ENCODE assay signal across 9 mouse cellular contexts in the genomic region with DNA sequence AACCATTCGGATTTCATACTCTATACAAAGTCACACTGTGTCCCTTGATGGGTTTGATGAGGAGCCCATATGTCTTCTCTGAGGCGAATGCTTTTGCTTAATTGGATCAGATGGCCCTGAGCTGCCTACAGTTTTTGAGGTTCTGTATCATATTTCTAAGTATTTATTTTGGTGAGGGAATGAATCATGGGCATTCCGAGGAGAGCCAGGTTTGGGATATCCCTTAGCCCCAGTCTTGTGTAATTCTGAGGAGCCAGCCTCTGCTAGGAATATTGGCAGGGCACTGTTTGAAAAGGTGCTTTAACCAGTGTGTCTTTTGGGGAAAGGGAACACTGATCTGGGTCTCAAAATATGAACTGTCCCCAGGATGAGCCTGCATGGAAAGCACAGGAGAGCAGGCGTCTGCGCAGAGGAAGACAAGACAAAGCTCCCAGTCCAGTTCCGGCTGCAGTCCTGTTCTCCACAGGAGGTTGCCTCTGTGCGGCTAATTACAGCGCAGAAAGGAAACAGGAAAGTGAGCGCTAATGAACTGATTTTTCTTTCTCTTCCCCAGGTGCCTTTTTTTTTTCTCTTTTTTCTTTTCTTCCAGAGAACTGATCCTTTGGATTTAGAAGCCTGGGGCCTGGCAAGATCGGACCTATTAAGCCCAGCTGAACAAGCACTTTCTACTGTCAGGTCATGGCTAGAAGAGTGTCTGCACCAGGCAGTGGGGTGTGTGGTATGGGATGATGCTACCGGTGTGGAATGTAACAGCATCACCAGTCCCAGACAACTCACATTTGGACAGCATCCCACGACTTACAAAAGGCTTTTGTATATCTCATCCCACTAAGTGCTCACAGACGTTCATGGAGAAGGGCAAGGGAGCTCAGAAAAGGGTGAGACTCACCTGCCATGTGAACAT.
DNase-seq lines count a peak whose midpoint lies in the region; ATAC-seq and TF ChIP-seq lines count a peak whose summit lies in the region.
"Had no signal": no experiment of that assay in that cellular context is flagged by ENCODE, and none has a peak within 500 bp of the region (broad histone marks: within the 10 kb centered on the region; RNA-seq: fewer than 3 reads in every experiment).

No protein-coding gene starts in this region.

- no peak for DNase-seq in heart, postnatal 0 days (ENCODE audit: low spot score)
- no peak for DNase-seq in heart, adult 2 months
- no peak for DNase-seq in cerebellum, postnatal 36 days
- no peak for DNase-seq in adrenal gland, adult 8-10 months
- DNase-seq in urinary bladder, postnatal 25 days (ENCODE audit: low spot score) = no peak
- DNase-seq: spleen, adult 18-20 months had no signal

- no peaks in the 10 kb centered on the region for H3K79me3 ChIP-seq in C2C12 (ENCODE audit: low read depth)

- WGBS in heart, postnatal 0 days = 43% methylated on average over 13 of the region's 13 CpGs
- 39% methylated on average over 13 of the region's 13 CpGs for WGBS in heart, adult 2 months
- WGBS in embryonic facial prominence, embryonic 12.5 days = 22% methylated on average over 13 of the region's 13 CpGs
- WGBS in intestine, embryonic 15.5 days = 51% methylated on average over 13 of the region's 13 CpGs

- no peaks in the 10 kb centered on the region for H3K27me3 ChIP-seq in heart, postnatal 0 days (ENCODE audit: control insufficient read depth, insufficient read depth, low read length)
- no peaks in the 10 kb centered on the region for H3K27me3 ChIP-seq in heart, adult 2 months (ENCODE audit: control insufficient read depth, insufficient read depth, low read length)
- no peaks in the 10 kb centered on the region for H3K27me3 ChIP-seq in C2C12 (ENCODE audit: control insufficient read depth, insufficient read depth, insufficient read length)
- no peaks in the 10 kb centered on the region for H3K27me3 ChIP-seq in embryonic facial prominence, embryonic 12.5 days
- H3K27me3 ChIP-seq in intestine, embryonic 15.5 days (replicated peaks) = no peaks in the 10 kb centered on the region

- H3K4me3 ChIP-seq in heart, postnatal 0 days (ENCODE audit: low read depth, low read length) = no peak overlapping the region
- H3K4me3 ChIP-seq in heart, adult 2 months = no peak overlapping the region
- no peak overlapping the region for H3K4me3 ChIP-seq in C2C12 (ENCODE audit: insufficient read depth, poor library complexity, severe bottlenecking)
- H3K4me3 ChIP-seq in embryonic facial prominence, embryonic 12.5 days = no peak overlapping the region
- no peak overlapping the region for H3K4me3 ChIP-seq in intestine, embryonic 15.5 days (replicated peaks)

- no peaks in the 10 kb centered on the region for H3K36me3 ChIP-seq in heart, postnatal 0 days (replicated peaks; ENCODE audit: control insufficient read depth, insufficient read depth, low read length)
- H3K36me3 ChIP-seq in heart, adult 2 months (ENCODE audit: control insufficient read depth, insufficient read depth, low read length) = no peaks in the 10 kb centered on the region
- H3K36me3 ChIP-seq in C2C12 (ENCODE audit: control insufficient read depth, insufficient read depth) = peaks cover 4% of the 10 kb centered on the region
- no peaks in the 10 kb centered on the region for H3K36me3 ChIP-seq in embryonic facial prominence, embryonic 12.5 days
- H3K36me3 ChIP-seq in intestine, embryonic 15.5 days = no peaks in the 10 kb centered on the region

- H3K9me3 ChIP-seq in heart, postnatal 0 days (replicated peaks; ENCODE audit: control insufficient read depth, low read length) = no peaks in the 10 kb centered on the region
- no peaks in the 10 kb centered on the region for H3K9me3 ChIP-seq in embryonic facial prominence, embryonic 12.5 days
- no peaks in the 10 kb centered on the region for H3K9me3 ChIP-seq in intestine, embryonic 15.5 days

- no peak overlapping the region for H3K27ac ChIP-seq in heart, postnatal 0 days (ENCODE audit: low read depth)
- no peak overlapping the region for H3K27ac ChIP-seq in heart, adult 2 months
- no peak overlapping the region for H3K27ac ChIP-seq in embryonic facial prominence, embryonic 12.5 days
- 0 out of 2 replicates have a peak overlapping the region, but pooled peaks have one; percentile 51 for H3K27ac ChIP-seq in intestine, embryonic 15.5 days

- no peaks in the 10 kb centered on the region for H3K79me2 ChIP-seq in heart, adult 2 months (replicated peaks; ENCODE audit: control insufficient read depth, insufficient read depth, low read length)
- no peaks in the 10 kb centered on the region for H3K79me2 ChIP-seq in C2C12 (ENCODE audit: control insufficient read depth, insufficient read depth)

- TF ChIP-seq POLR2A in heart, adult 2 months (IDR thresholded peaks at IDR 0.05; ENCODE audit: insufficient read depth, low read depth, low read length) = no peak

- peak overlapping the region; percentile 4 for H3ac ChIP-seq in C2C12 (ENCODE audit: control insufficient read depth, insufficient read length, low read depth)

- ATAC-seq in heart, postnatal 0 days (ENCODE audit: insufficient read depth, low read depth) = peak; percentile 44
- 0 out of 2 replicates have a peak, but pooled peaks have one; percentile 43 for ATAC-seq in embryonic facial prominence, embryonic 12.5 days (ENCODE audit: insufficient number of reproducible peaks, insufficient read depth, low FRiP score, low TSS enrichment)
- ATAC-seq in intestine, embryonic 15.5 days = 0 out of 2 replicates have a peak, but pooled peaks have one; percentile 41

- H3K4me1 ChIP-seq in heart, postnatal 0 days (ENCODE audit: control insufficient read depth, insufficient read depth) = no peaks in the 10 kb centered on the region
- 0 out of 2 replicates have a peak, but pooled peaks cover 1% of the 10 kb centered on the region for H3K4me1 ChIP-seq in heart, adult 2 months (ENCODE audit: control insufficient read depth, insufficient read depth, low read length)
- H3K4me1 ChIP-seq in embryonic facial prominence, embryonic 12.5 days = peaks cover 22% of the 10 kb centered on the region
- no peaks in the 10 kb centered on the region for H3K4me1 ChIP-seq in intestine, embryonic 15.5 days (replicated peaks)

- no peak overlapping the region for H3K9ac ChIP-seq in heart, postnatal 0 days (replicated peaks; ENCODE audit: low read depth, low read length)
- H3K9ac ChIP-seq in heart, adult 2 months (ENCODE audit: low read depth, low read length) = no peak overlapping the region
- H3K9ac ChIP-seq in embryonic facial prominence, embryonic 12.5 days = no peak overlapping the region; the same call in 1 of the 2 replicates
- H3K9ac ChIP-seq in intestine, embryonic 15.5 days = no peak overlapping the region

- no peak for TF ChIP-seq EP300 in heart, postnatal 0 days (IDR thresholded peaks at IDR 0.05; ENCODE audit: low read depth)
- TF ChIP-seq EP300 in heart, adult 2 months (IDR thresholded peaks at IDR 0.05; ENCODE audit: insufficient read depth, low read depth, low read length) = no peak

- H3K4me2 ChIP-seq in heart, postnatal 0 days (ENCODE audit: low read depth, low read length) = no peak overlapping the region
- no peak overlapping the region for H3K4me2 ChIP-seq in embryonic facial prominence, embryonic 12.5 days (replicated peaks)
- H3K4me2 ChIP-seq in intestine, embryonic 15.5 days (replicated peaks) = no peak overlapping the region

- TF ChIP-seq CTCF in heart, postnatal 0 days (IDR thresholded peaks at IDR 0.05; ENCODE audit: low read depth) = no peak
- TF ChIP-seq CTCF in heart, adult 2 months (IDR thresholded peaks at IDR 0.05) = no peak
- TF ChIP-seq CTCF in C2C12 (IDR thresholded peaks at IDR 0.05; ENCODE audit: control insufficient read depth, insufficient read depth, insufficient read length) = no peak

- intact Hi-C loops in heart, adult 2 months (cut with DNase I) = no loop called here

TF ChIP-seq in C2C12, 6 proteins besides CTCF, POLR2A, EP300 and RAD21:
- TF ChIP-seq MYOD1 (IDR thresholded peaks at IDR 0.05; ENCODE audit: control insufficient read depth, insufficient read length, low read depth) (peak; percentile 21), FOSL1 (IDR thresholded peaks at IDR 0.05; ENCODE audit: insufficient read depth, low read length, poor library complexity, severe bottlenecking) (no peak), MAX (IDR thresholded peaks at IDR 0.05) (no peak), MYOG (IDR thresholded peaks at IDR 0.05; ENCODE audit: control insufficient read depth, extremely low read depth, insufficient read length) (no peak), USF1 (IDR thresholded peaks at IDR 0.05; ENCODE audit: low read depth) (no peak), CEBPB (IDR thresholded peaks at IDR 0.05; ENCODE audit: low read depth) (peak; percentile 81)
